Mouse (Mus musculus): Measurements from ENCODE around the gene Tgm1. TPM values are rescaled to one million over a fixed set of nuclear protein-coding genes. Genes with fewer than 3 reads are reported as not detected.

The Tgm1 gene
- under 1 TPM; 0.19 to 0.50 TPM for total RNA-seq (2021)
- long read RNA-seq, experiment 1, result 0 reads
- long read RNA-seq, experiment 2, result 0 reads

GRCm38 (mm10) chr14:55713729-55714122 lies at the start of gene Tgm1:
Tgm1 (minus strand) TSS chr14:55713926.
- no peak for DNase-seq

DNA sequence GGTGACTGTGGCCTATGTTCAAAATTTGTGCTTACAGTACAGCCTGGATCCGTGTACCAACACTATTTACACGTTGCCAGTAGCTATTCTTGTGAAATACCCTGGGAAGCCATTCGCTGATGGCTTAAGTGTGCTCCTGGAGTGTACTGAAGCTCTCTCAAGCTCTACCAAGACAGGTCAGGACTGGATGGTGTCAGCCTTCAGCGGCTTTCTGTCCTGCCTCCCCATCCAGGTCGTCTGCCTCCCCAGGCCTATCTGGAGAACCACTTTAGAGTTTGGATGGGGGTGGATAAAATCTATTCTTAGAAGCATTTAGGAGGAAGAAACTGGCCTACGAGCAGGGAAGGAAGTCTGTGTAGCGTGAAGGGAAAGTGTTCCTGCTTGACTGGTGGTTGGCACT lies 49.4 kb upstream of the Tgm1 start:
- no peak for DNase-seq

DNA sequence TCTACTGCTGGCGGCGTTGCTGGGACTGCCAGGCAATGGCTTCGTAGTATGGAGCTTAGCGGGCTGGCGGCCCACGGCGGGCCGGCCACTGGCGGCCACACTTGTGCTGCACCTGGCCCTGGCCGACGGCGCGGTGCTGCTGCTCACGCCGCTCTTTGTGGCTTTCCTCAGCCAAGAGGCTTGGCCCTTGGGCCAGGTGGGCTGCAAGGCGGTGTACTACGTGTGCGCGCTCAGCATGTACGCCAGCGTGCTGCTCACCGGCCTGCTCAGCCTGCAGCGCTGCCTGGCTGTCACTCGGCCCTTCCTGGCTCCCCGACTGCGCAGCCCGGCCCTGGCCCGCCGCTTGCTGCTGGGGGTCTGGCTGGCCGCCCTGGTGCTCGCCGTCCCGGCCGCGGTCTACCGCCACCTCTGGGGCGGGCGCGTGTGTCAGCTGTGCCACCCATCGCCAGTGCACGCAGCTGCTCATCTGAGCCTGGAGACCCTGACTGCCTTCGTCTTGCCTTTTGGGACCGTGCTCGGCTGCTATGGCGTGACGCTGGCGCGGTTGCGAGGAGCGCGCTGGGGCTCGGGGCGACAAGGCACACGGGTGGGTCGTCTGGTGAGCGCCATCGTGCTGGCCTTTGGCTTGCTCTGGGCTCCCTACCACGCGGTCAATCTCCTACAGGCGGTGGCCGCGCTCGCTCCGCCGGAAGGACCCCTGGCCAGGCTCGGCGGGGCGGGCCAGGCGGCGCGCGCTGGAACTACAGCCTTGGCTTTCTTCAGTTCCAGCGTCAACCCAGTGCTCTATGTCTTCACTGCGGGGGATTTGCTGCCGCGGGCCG lies 48.5 kb upstream of the Tgm1 start:
- DNase-seq, result peak; percentile 68

GRCm38 (mm10) chr14:55761163-55761562 lies 47.4 kb upstream of the Tgm1 start, which contains the start of gene Ltb4r2:
Ltb4r2 (plus strand) TSS chr14:55761428.
- no peak for DNase-seq

- DNase-seq, result peak; percentile 85
Measured at GRCm38 (mm10) chr14:55760156-55760555, 46.4 kb upstream of the Tgm1 start.

- DNase-seq, result no peak
Measured at GRCm38 (mm10) chr14:55758363-55758784, 44.6 kb upstream of the Tgm1 start, which contains the start of gene Cideb. Cideb (minus strand) TSS chr14:55758458.

- no peak for DNase-seq
Measured at GRCm38 (mm10) chr14:55757566-55757965, 43.8 kb upstream of the Tgm1 start.

- no peak for DNase-seq
Measured at GRCm38 (mm10) chr14:55747051-55747847, 33.5 kb upstream of the Tgm1 start.

DNA sequence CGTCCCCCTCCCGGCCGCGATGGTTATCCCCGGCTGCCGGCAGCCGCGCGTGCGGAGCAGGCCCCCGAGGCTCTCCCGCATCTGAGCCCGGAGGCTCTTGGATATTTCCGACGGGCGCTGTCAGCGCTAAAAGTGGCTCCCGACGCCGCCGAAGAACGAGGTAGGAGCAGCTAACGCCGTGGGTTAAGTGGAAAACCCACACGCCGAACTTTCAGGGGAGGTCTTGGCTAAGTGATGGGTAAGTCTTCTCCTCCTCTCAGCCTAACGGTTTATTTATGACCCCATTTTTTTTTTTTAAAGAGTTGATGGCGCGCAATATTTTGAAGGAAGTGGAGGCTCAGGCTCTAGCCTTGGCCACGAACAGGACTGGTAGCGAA lies 32.1 kb upstream of the Tgm1 start:
- DNase-seq, result no peak

GRCm38 (mm10) chr14:55745180-55745860 lies 31.6 kb upstream of the Tgm1 start, which contains the start of the genes Dhrs1 and Nop9:
Dhrs1 (minus strand) TSS chr14:55745690.
Nop9 (plus strand) TSS chr14:55745693.
- DNase-seq, result peak; percentile 89

- DNase-seq, result peak; percentile 87
Measured at GRCm38 (mm10) chr14:55743711-55744110, 30.0 kb upstream of the Tgm1 start.

- no peak for DNase-seq
Measured at GRCm38 (mm10) chr14:55737086-55737687, 23.5 kb upstream of the Tgm1 start.

- DNase-seq, result no peak
Measured at GRCm38 (mm10) chr14:55735758-55736157, 22.0 kb upstream of the Tgm1 start.

- DNase-seq, result no peak
Measured at GRCm38 (mm10) chr14:55735334-55735733, 21.6 kb upstream of the Tgm1 start.

- DNase-seq, result no peak
Measured at GRCm38 (mm10) chr14:55734869-55735268, 21.1 kb upstream of the Tgm1 start.

GRCm38 (mm10) chr14:55733889-55734288 lies 20.2 kb upstream of the Tgm1 start:
- DNase-seq, result no peak

- no peak for DNase-seq
Measured at GRCm38 (mm10) chr14:55730531-55731032, 16.9 kb upstream of the Tgm1 start.

- DNase-seq, result no peak
Measured at GRCm38 (mm10) chr14:55730116-55730515, 16.4 kb upstream of the Tgm1 start.

GRCm38 (mm10) chr14:55727889-55728685 lies 14.4 kb upstream of the Tgm1 start:
- no peak for DNase-seq

- no peak for DNase-seq
Measured at GRCm38 (mm10) chr14:55726261-55726660, 12.5 kb upstream of the Tgm1 start.

- no peak for DNase-seq
Measured at GRCm38 (mm10) chr14:55724411-55724871, 10.7 kb upstream of the Tgm1 start.
